Mouse (Mus musculus): ENCODE results near the gene Slc11a1. TPM values are rescaled to one million over a fixed set of nuclear protein-coding genes. Genes with fewer than 3 reads are reported as not detected.

Slc11a1 gene
- polyA plus RNA-seq, 2 experiments, result 8.7 to 9.2 TPM

DNA sequence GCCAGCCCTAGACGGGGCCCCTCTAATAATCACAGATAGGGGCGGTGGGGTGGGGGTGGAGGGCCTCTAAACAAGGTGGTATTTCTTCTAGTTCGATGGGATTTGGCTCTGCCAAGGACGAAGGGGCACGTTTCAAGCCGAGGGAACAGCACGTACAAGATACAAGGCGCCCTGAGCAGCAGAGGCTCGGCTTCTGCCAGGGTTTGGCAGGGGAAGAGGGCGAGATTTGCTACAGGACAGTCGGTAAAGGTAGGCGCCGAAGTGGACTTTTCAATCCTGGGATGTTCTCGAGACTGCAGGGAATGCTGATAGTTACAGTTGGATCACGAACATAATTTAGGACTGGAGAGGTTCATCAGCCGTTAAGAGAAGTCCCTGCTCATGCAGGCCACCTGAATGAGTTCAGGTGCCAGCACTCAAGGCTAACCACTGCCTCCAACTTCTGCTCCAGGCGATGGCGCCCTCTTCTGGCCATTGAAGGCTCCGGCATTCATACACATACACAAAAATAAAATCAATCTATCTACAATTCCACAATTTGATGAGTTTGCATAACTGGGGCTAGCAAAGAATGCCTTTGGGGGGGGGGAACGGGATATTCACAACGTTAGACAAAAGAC, 15.4 kb downstream of the Slc11a1 start:
- H3K4me2 ChIP-seq (ENCODE audit: low read depth), result peak overlapping the region; percentile 68
- ATAC-seq (ENCODE audit: insufficient read depth) (no peak), DNase-seq (ENCODE audit: low read depth in 3 of 3, low spot score in 3 of 3) (peak in 2 of 3 experiments; percentile 66 to 78)
- peak overlapping the region; percentile 73 to 84 for H3K4me3 ChIP-seq (ENCODE audit: insufficient read depth in 1 of 2, low read depth in 2 of 2, low read length in 2 of 2)
- TF ChIP-seq EP300 (IDR thresholded peaks at IDR 0.05; ENCODE audit: low read depth) (no peak), CTCF (IDR thresholded peaks at IDR 0.05; ENCODE audit: low read depth) (peak; percentile 95)
- H3K4me1 ChIP-seq (replicated peaks; ENCODE audit: control insufficient read depth in 2 of 2, insufficient read depth in 2 of 2, low read length in 1 of 2), result peaks cover 23 to 34% of the 10 kb centered on the region in 2 experiments
- H3K27ac ChIP-seq, result peak overlapping the region; percentile 83
- H3K27me3 ChIP-seq (ENCODE audit: control insufficient read depth, insufficient read depth, low read length), result no peaks in the 10 kb centered on the region
- WGBS (ENCODE audit: insufficient replicate concordance), result 3% methylated on average over 21 of the region's 21 CpGs
- peaks cover 20% of the 10 kb centered on the region for H3K36me3 ChIP-seq (replicated peaks; ENCODE audit: control insufficient read depth, insufficient read depth, low read depth)
- H3K9me3 ChIP-seq (ENCODE audit: control insufficient read depth, low read length), result no peaks in the 10 kb centered on the region
- H3K9ac ChIP-seq (replicated peaks), result peak overlapping the region; percentile 95

GRCm38 (mm10) chr1:74390924-74391748, 16.1 kb downstream of the Slc11a1 start, which contains the start of gene Ctdsp1:
Gene Ctdsp1, plus strand, starts transcription at chr1:74391509.
- DNase-seq (ENCODE audit: low read depth in 3 of 3, low spot score in 3 of 3) (peak; percentile 82 to 87 (median 82)), ATAC-seq (ENCODE audit: insufficient read depth) (peak; percentile 66)
- TF ChIP-seq EP300 (IDR thresholded peaks at IDR 0.05; ENCODE audit: low read depth), result no peak
- TF ChIP-seq CTCF (IDR thresholded peaks at IDR 0.05; ENCODE audit: low read depth), result no peak; the same call in none of the 2 replicates
- Histone ChIP-seq H3K4me2 (ENCODE audit: low read depth) (peak within 1 kb of the TSS; percentile 68), H3K4me3 (ENCODE audit: insufficient read depth in 1 of 2, low read depth in 2 of 2, low read length in 2 of 2) (peak within 1 kb of the TSS; percentile 73 to 84), H3K27me3 (ENCODE audit: control insufficient read depth, insufficient read depth, low read length) (no peaks in the 10 kb centered on the region), H3K36me3 (replicated peaks; ENCODE audit: control insufficient read depth, insufficient read depth, low read depth) (peaks cover 21% of the 10 kb centered on the region), H3K9ac (replicated peaks) (peak within 1 kb of the TSS; percentile 95), H3K9me3 (ENCODE audit: control insufficient read depth, low read length) (no peaks in the 10 kb centered on the region), H3K27ac (peak within 1 kb of the TSS; percentile 83), H3K4me1 (replicated peaks; ENCODE audit: control insufficient read depth in 2 of 2, insufficient read depth in 2 of 2, low read length in 1 of 2) (peaks cover 23 to 34% of the 10 kb centered on the region in 2 experiments)
- 3% methylated on average over 47 of the region's 51 CpGs for WGBS (ENCODE audit: insufficient replicate concordance)

DNA sequence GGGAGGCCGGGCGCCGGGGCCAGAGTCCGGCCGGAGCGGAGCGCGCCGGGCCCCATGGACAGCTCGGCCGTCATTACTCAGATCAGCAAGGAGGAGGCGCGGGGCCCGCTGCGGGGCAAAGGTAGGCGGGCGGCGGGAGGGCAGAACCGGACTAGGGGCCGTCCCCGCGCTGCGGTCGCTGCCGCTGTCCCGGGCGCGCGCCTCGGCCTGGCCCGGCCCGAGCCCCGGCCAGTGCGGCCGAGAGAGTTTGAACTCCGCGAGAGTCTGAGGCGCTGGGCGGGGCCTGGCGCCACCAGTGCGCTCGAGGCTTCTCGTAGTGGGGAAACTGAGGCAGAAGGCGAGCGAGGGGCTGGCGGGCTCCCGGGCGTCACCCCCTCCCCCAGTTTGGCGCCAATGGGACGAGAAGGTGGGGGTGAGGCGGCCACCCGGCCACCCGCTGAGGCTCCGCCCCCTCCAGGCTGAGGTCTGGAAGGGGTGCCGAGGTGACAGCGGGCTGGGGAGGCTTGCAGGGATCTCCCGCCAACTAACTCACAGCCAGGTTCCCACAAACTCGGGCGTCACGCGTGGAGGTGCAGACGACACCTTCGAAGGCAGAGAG, 16.9 kb downstream of the Slc11a1 start:
- Histone ChIP-seq H3K9me3 (ENCODE audit: control insufficient read depth, low read length) (no peaks in the 10 kb centered on the region), H3K4me2 (ENCODE audit: low read depth) (peak overlapping the region; percentile 68), H3K4me3 (ENCODE audit: insufficient read depth in 1 of 2, low read depth in 2 of 2, low read length in 2 of 2) (peak overlapping the region; percentile 73 to 84), H3K27me3 (ENCODE audit: control insufficient read depth, insufficient read depth, low read length) (no peaks in the 10 kb centered on the region), H3K36me3 (replicated peaks; ENCODE audit: control insufficient read depth, insufficient read depth, low read depth) (peaks cover 21% of the 10 kb centered on the region), H3K4me1 (replicated peaks; ENCODE audit: control insufficient read depth in 2 of 2, insufficient read depth in 2 of 2, low read length in 1 of 2) (peaks cover 27 to 37% of the 10 kb centered on the region in 2 experiments), H3K27ac (peak overlapping the region; percentile 83), H3K9ac (replicated peaks) (peak overlapping the region; percentile 95)
- DNase-seq (ENCODE audit: low read depth in 3 of 3, low spot score in 3 of 3), result peak in 1 of 3 experiments; percentile 51
- under 1% methylated on average over 59 of the region's 63 CpGs for WGBS (ENCODE audit: insufficient replicate concordance)
- ATAC-seq (ENCODE audit: insufficient read depth), result peak; percentile 56
- TF ChIP-seq EP300 (IDR thresholded peaks at IDR 0.05; ENCODE audit: low read depth) (no peak), CTCF (IDR thresholded peaks at IDR 0.05; ENCODE audit: low read depth) (0 out of 2 replicates have a peak, but pooled peaks have one; percentile 16)

DNA sequence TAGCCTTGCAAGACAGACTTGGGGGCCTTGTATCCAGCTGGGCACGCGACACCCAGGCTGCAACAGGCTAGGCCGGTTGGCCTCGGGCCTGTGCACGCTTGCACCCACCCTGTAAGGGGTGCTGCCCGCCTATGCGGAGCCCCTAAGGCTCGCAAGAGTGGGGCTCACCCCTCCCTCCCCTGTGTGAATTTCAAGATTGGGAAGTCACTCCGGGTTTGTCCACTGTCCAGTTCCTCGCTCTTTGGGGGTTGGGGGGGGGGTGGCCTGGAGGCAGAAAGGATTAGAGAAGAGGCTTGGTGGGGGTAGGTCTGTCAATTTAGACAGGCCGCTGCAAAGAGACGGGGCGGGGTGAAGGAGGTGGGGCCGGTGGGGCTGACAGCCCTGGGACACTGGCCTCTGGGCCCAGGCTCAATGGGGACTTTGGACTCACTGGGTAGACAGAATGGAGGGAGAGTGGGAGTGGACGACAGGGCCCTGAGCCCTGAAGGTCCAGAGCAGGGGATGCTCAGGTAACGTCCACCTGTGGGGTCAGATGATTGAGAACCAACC, 17.5 kb downstream of the Slc11a1 start:
- H3K9ac ChIP-seq (replicated peaks), result peak overlapping the region; percentile 95
- H3K9me3 ChIP-seq (ENCODE audit: control insufficient read depth, low read length), result no peaks in the 10 kb centered on the region
- WGBS (ENCODE audit: insufficient replicate concordance), result 4% methylated on average over 16 of the region's 16 CpGs
- H3K36me3 ChIP-seq (replicated peaks; ENCODE audit: control insufficient read depth, insufficient read depth, low read depth), result peaks cover 21% of the 10 kb centered on the region
- H3K4me3 ChIP-seq (ENCODE audit: insufficient read depth in 1 of 2, low read depth in 2 of 2, low read length in 2 of 2), result peak overlapping the region; percentile 73 to 84
- peak; percentile 3; the same call in 1 of the 2 replicates for ATAC-seq (ENCODE audit: insufficient read depth)
- peak overlapping the region; percentile 83 for H3K27ac ChIP-seq
- H3K27me3 ChIP-seq (ENCODE audit: control insufficient read depth, insufficient read depth, low read length), result no peaks in the 10 kb centered on the region
- no peak for DNase-seq (ENCODE audit: low read depth in 3 of 3, low spot score in 3 of 3)
- H3K4me1 ChIP-seq (replicated peaks; ENCODE audit: control insufficient read depth in 2 of 2, insufficient read depth in 2 of 2, low read length in 1 of 2), result peaks cover 23 to 34% of the 10 kb centered on the region in 2 experiments
- peak overlapping the region; percentile 68 for H3K4me2 ChIP-seq (ENCODE audit: low read depth)
- no peak for TF ChIP-seq EP300 (IDR thresholded peaks at IDR 0.05; ENCODE audit: low read depth)
- 0 out of 2 replicates have a peak, but pooled peaks have one; percentile 1 for TF ChIP-seq CTCF (IDR thresholded peaks at IDR 0.05; ENCODE audit: low read depth)
